Mouse (Mus musculus): ENCODE results near the gene Sema3f. TPM values are rescaled to one million over a fixed set of nuclear protein-coding genes. Genes with fewer than 3 reads are reported as not detected.

Sema3f gene
- polyA plus RNA-seq, 1 experiment = 39.1 TPM

- Histone ChIP-seq H3K4me1 (ENCODE audit: control insufficient read depth, insufficient read depth, low read length) (peaks cover 8% of the 10 kb centered on the region; the same call in 1 of the 2 replicates), H3K27ac (ENCODE audit: insufficient read depth, low read depth, low read length) (no peak overlapping the region), H3K36me3 (ENCODE audit: control insufficient read depth, insufficient read depth, low read length) (no peaks in the 10 kb centered on the region), H3K27me3 (replicated peaks; ENCODE audit: control insufficient read depth, insufficient read depth, low read length) (no peaks in the 10 kb centered on the region), H3K4me3 (ENCODE audit: insufficient read depth, low read depth, low read length) (no peak overlapping the region)
- peak; percentile 80 for DNase-seq
- TF ChIP-seq POLR2A (IDR thresholded peaks at IDR 0.05; ENCODE audit: low read depth, low read length) (no peak), CTCF (conservative IDR thresholded peaks at IDR 0.05; ENCODE audit: insufficient read depth, insufficient read length, low read depth, low read length) (no peak)
- 48% methylated on average over 5 of the region's 5 CpGs for WGBS
Observed at GRCm38 (mm10) chr9:107670259-107670658, 40.0 kb downstream of the Sema3f start.

- no peak for TF ChIP-seq CTCF (conservative IDR thresholded peaks at IDR 0.05; ENCODE audit: insufficient read depth, insufficient read length, low read depth, low read length)
- TF ChIP-seq POLR2A (IDR thresholded peaks at IDR 0.05; ENCODE audit: low read depth, low read length) = no peak
- Histone ChIP-seq H3K27ac (ENCODE audit: insufficient read depth, low read depth, low read length) (no peak within 1 kb of the TSS), H3K4me1 (ENCODE audit: control insufficient read depth, insufficient read depth, low read length) (peaks cover 8% of the 10 kb centered on the region; the same call in 1 of the 2 replicates), H3K27me3 (replicated peaks; ENCODE audit: control insufficient read depth, insufficient read depth, low read length) (no peaks in the 10 kb centered on the region), H3K4me3 (ENCODE audit: insufficient read depth, low read depth, low read length) (no peak within 1 kb of the TSS), H3K36me3 (ENCODE audit: control insufficient read depth, insufficient read depth, low read length) (no peaks in the 10 kb centered on the region)
- WGBS = 66% methylated on average over 9 of the region's 9 CpGs
- peak; percentile 65 for DNase-seq
Observed at GRCm38 (mm10) chr9:107669480-107669945, 40.8 kb downstream of the Sema3f start, which contains the start of gene Slc38a3. Slc38a3 (minus strand) TSS chr9:107669530.

- no peaks in the 10 kb centered on the region for H3K27me3 ChIP-seq (replicated peaks; ENCODE audit: control insufficient read depth, insufficient read depth, low read length)
- DNase-seq = no peak
- no peaks in the 10 kb centered on the region for H3K36me3 ChIP-seq (ENCODE audit: control insufficient read depth, insufficient read depth, low read length)
- H3K4me3 ChIP-seq (ENCODE audit: insufficient read depth, low read depth, low read length) = no peak overlapping the region
- H3K4me1 ChIP-seq (ENCODE audit: control insufficient read depth, insufficient read depth, low read length) = peaks cover 8% of the 10 kb centered on the region; the same call in 1 of the 2 replicates
- TF ChIP-seq CTCF (conservative IDR thresholded peaks at IDR 0.05; ENCODE audit: insufficient read depth, insufficient read length, low read depth, low read length) (no peak), POLR2A (IDR thresholded peaks at IDR 0.05; ENCODE audit: low read depth, low read length) (no peak)
- no peak overlapping the region for H3K27ac ChIP-seq (ENCODE audit: insufficient read depth, low read depth, low read length)
- WGBS = 75% methylated on average over 3 of the region's 3 CpGs
Observed at GRCm38 (mm10) chr9:107668916-107669315, 41.4 kb downstream of the Sema3f start.

GRCm38 (mm10) chr9:107668011-107668410 lies 42.3 kb downstream of the Sema3f start:
- no peak overlapping the region for H3K4me3 ChIP-seq (ENCODE audit: insufficient read depth, low read depth, low read length)
- TF ChIP-seq POLR2A (IDR thresholded peaks at IDR 0.05; ENCODE audit: low read depth, low read length) (no peak), CTCF (conservative IDR thresholded peaks at IDR 0.05; ENCODE audit: insufficient read depth, insufficient read length, low read depth, low read length) (no peak)
- no peak for DNase-seq
- 64% methylated on average over 8 of the region's 8 CpGs for WGBS
- H3K4me1 ChIP-seq (ENCODE audit: control insufficient read depth, insufficient read depth, low read length) = peaks cover 8% of the 10 kb centered on the region; the same call in 1 of the 2 replicates
- H3K36me3 ChIP-seq (ENCODE audit: control insufficient read depth, insufficient read depth, low read length) = no peaks in the 10 kb centered on the region
- H3K27me3 ChIP-seq (replicated peaks; ENCODE audit: control insufficient read depth, insufficient read depth, low read length) = no peaks in the 10 kb centered on the region
- no peak overlapping the region for H3K27ac ChIP-seq (ENCODE audit: insufficient read depth, low read depth, low read length)

GRCm38 (mm10) chr9:107667219-107667618 lies 43.1 kb downstream of the Sema3f start:
- Histone ChIP-seq H3K4me3 (ENCODE audit: insufficient read depth, low read depth, low read length) (peak overlapping the region; percentile 38), H3K36me3 (ENCODE audit: control insufficient read depth, insufficient read depth, low read length) (no peaks in the 10 kb centered on the region), H3K27me3 (replicated peaks; ENCODE audit: control insufficient read depth, insufficient read depth, low read length) (no peaks in the 10 kb centered on the region), H3K27ac (ENCODE audit: insufficient read depth, low read depth, low read length) (no peak overlapping the region), H3K4me1 (ENCODE audit: control insufficient read depth, insufficient read depth, low read length) (peaks cover 8% of the 10 kb centered on the region; the same call in 1 of the 2 replicates)
- WGBS = 2% methylated on average over 24 of the region's 24 CpGs
- DNase-seq = peak; percentile 62
- TF ChIP-seq CTCF (conservative IDR thresholded peaks at IDR 0.05; ENCODE audit: insufficient read depth, insufficient read length, low read depth, low read length) = no peak
- TF ChIP-seq POLR2A (IDR thresholded peaks at IDR 0.05; ENCODE audit: low read depth, low read length) = no peak

- Histone ChIP-seq H3K27ac (ENCODE audit: insufficient read depth, low read depth, low read length) (no peak overlapping the region), H3K4me3 (ENCODE audit: insufficient read depth, low read depth, low read length) (peak overlapping the region; percentile 38)
- no peak for DNase-seq
Observed at GRCm38 (mm10) chr9:107666751-107667205, 43.5 kb downstream of the Sema3f start.

GRCm38 (mm10) chr9:107665308-107665707 lies 45.0 kb downstream of the Sema3f start:
- H3K36me3 ChIP-seq (ENCODE audit: control insufficient read depth, insufficient read depth, low read length) = no peaks in the 10 kb centered on the region
- no peaks in the 10 kb centered on the region for H3K27me3 ChIP-seq (replicated peaks; ENCODE audit: control insufficient read depth, insufficient read depth, low read length)
- no peak for DNase-seq
- WGBS = 84% methylated on average over 7 of the region's 7 CpGs
- peaks cover 8% of the 10 kb centered on the region; the same call in 1 of the 2 replicates for H3K4me1 ChIP-seq (ENCODE audit: control insufficient read depth, insufficient read depth, low read length)
- no peak overlapping the region for H3K27ac ChIP-seq (ENCODE audit: insufficient read depth, low read depth, low read length)
- no peak overlapping the region for H3K4me3 ChIP-seq (ENCODE audit: insufficient read depth, low read depth, low read length)
- TF ChIP-seq POLR2A (IDR thresholded peaks at IDR 0.05; ENCODE audit: low read depth, low read length) (no peak), CTCF (conservative IDR thresholded peaks at IDR 0.05; ENCODE audit: insufficient read depth, insufficient read length, low read depth, low read length) (no peak)

More at GRCm38 (mm10) chr9:107666751-107667205, 43.5 kb downstream of the Sema3f start:
- H3K36me3 ChIP-seq (ENCODE audit: control insufficient read depth, insufficient read depth, low read length) = no peaks in the 10 kb centered on the region
- TF ChIP-seq POLR2A (IDR thresholded peaks at IDR 0.05; ENCODE audit: low read depth, low read length) = no peak
- no peaks in the 10 kb centered on the region for H3K27me3 ChIP-seq (replicated peaks; ENCODE audit: control insufficient read depth, insufficient read depth, low read length)
- peaks cover 8% of the 10 kb centered on the region; the same call in 1 of the 2 replicates for H3K4me1 ChIP-seq (ENCODE audit: control insufficient read depth, insufficient read depth, low read length)
- WGBS = 2% methylated on average over 30 of the region's 30 CpGs
